18 mouse cellular contexts compared by ENCODE assay signal in the genomic region with DNA sequence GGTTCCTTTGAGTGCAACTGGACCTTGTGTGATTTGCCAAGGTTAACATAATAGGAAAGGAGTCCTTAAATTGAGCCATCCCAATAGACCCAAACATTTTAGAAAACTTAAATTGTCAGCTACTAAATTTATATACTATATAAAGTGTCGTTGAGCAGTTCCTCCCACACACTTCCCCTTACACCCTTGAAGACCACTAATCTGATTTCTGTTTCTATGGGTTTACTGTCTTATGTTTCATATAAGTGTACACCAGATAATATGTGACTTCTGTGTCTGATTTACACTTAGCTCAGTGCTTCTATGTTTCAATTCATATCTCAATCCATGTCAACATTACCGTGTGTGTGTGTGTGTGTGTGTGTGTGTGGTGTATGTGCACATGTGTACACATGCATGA. TPM values are rescaled to one million over a fixed set of nuclear protein-coding genes. Genes with fewer than 3 reads are reported as not detected.
DNase-seq lines count a peak whose midpoint lies in the region; TF ChIP-seq lines count a peak whose summit lies in the region.
"Had no signal": no experiment of that assay in that cellular context is flagged by ENCODE, and none has a peak within 500 bp of the region (broad histone marks: within the 10 kb centered on the region; RNA-seq: fewer than 3 reads in every experiment).

No protein-coding gene starts in this region.

- H3K9ac ChIP-seq in MEL (ENCODE audit: control insufficient read depth, low read depth, low read length, poor library complexity, severe bottlenecking), result peak overlapping the region; percentile 11; the same call in 1 of the 2 replicates

- peak; percentile 70 for DNase-seq in MEL (ENCODE audit: low read depth, low spot score)
- DNase-seq in MEL-GATA-1-ER (ENCODE audit: extremely low read depth, low read depth), result peak; percentile 17
- no peak for DNase-seq in urinary bladder, postnatal 14 days (ENCODE audit: low spot score)
- no peak for DNase-seq in kidney, postnatal 10 days
- DNase-seq: adrenal gland, adult 2 months; adrenal gland, adult 8-10 months; adrenal gland, postnatal 10 days; adrenal gland, postnatal 14 days; adrenal gland, postnatal 25 days; adrenal gland, postnatal 36 days; B cell, adult 2 months; cerebellum, adult 11 months; cerebellum, adult 11-12 months; cerebellum, adult 18-20 months; cerebellum, adult 2 months; cerebellum, adult 8-10 months had no signal

- 0 out of 4 replicates have a peak overlapping the region, but pooled peaks of 1 of the 2 experiments have one; percentile 4 for H3K4me3 ChIP-seq in MEL (ENCODE audit: control insufficient read depth in 1 of 2, insufficient read depth in 1 of 2, low read depth in 2 of 2, low read length in 2 of 2)

- H3K27me3 ChIP-seq in MEL (ENCODE audit: control insufficient read depth in 1 of 2, insufficient read depth in 2 of 2, low read length in 2 of 2), result no peaks in the 10 kb centered on the region
- H3K27me3 ChIP-seq: CH12.LX had no signal

- peak; percentile 91 for TF ChIP-seq EP300 in MEL (IDR thresholded peaks at IDR 0.05; ENCODE audit: low read depth in 1 of 2, low read length in 2 of 2)

- H3K27ac ChIP-seq in MEL (ENCODE audit: control insufficient read depth, low read depth, low read length), result peak overlapping the region; percentile 90

- peaks cover 0 to 8% of the 10 kb centered on the region in 2 experiments; a peak in 2 of 4 replicates for H3K4me1 ChIP-seq in MEL (ENCODE audit: control insufficient read depth in 1 of 2, insufficient read depth in 2 of 2, low read length in 2 of 2)

- H3K36me3 ChIP-seq in MEL (ENCODE audit: control insufficient read depth in 1 of 2, insufficient read depth in 2 of 2, low read length in 2 of 2), result peaks cover 0 to 16% of the 10 kb centered on the region in 2 experiments; a peak in 2 of 4 replicates
- H3K36me3 ChIP-seq: G1E had no signal

- H3K9me3 ChIP-seq in MEL (replicated peaks; ENCODE audit: insufficient read depth, low read length), result no peaks in the 10 kb centered on the region
- H3K9me3 ChIP-seq: G1E had no signal

- TF ChIP-seq CTCF in MEL (IDR thresholded peaks at IDR 0.05 in 2 of 3, conservative IDR thresholded peaks at IDR 0.05 in 1 of 3; ENCODE audit: control insufficient read depth in 1 of 3, insufficient read depth in 1 of 3, low read depth in 2 of 3, low read length in 3 of 3, poor library complexity in 1 of 3, severe bottlenecking in 1 of 3), result no peak

- no peak for TF ChIP-seq POLR2A in MEL (IDR thresholded peaks at IDR 0.05; ENCODE audit: control insufficient read depth in 1 of 2, insufficient read depth in 1 of 2, low read depth in 1 of 2, low read length in 2 of 2, poor library complexity in 1 of 2)

- TF ChIP-seq RAD21 in MEL (IDR thresholded peaks at IDR 0.05; ENCODE audit: low read depth, low read length), result no peak

- no peaks in the 10 kb centered on the region for H3K79me2 ChIP-seq in MEL (ENCODE audit: control insufficient read depth, insufficient read depth, low read length, poor library complexity)

TF ChIP-seq in MEL, 35 proteins besides CTCF, POLR2A, EP300 and RAD21:
- peak; percentile 50 for TF ChIP-seq TCF12 (IDR thresholded peaks at IDR 0.05; ENCODE audit: low read depth, low read length)
- no peak for TF ChIP-seq ZC3H11A (IDR thresholded peaks at IDR 0.05; ENCODE audit: low read depth, low read length)
- TF ChIP-seq UBTF (IDR thresholded peaks at IDR 0.05; ENCODE audit: borderline replicate concordance, insufficient read depth, low read depth, low read length), result no peak
- no peak for TF ChIP-seq TAL1 (IDR thresholded peaks at IDR 0.05; ENCODE audit: low read length)
- no peak for TF ChIP-seq CHD2 (IDR thresholded peaks at IDR 0.05; ENCODE audit: low read length)
- TF ChIP-seq ZMIZ1 (IDR thresholded peaks at IDR 0.05; ENCODE audit: low read depth, low read length), result no peak
- TF ChIP-seq MAFK (IDR thresholded peaks at IDR 0.05; ENCODE audit: borderline replicate concordance, low read depth, low read length), result no peak
- TF ChIP-seq BHLHE40 (IDR thresholded peaks at IDR 0.05; ENCODE audit: borderline replicate concordance, low read depth, low read length), result no peak
- peak; percentile 90 for TF ChIP-seq MYB (IDR thresholded peaks at IDR 0.05; ENCODE audit: low read depth, low read length)
- TF ChIP-seq USF2 (IDR thresholded peaks at IDR 0.05; ENCODE audit: borderline replicate concordance in 1 of 2, insufficient read depth in 1 of 2, low read depth in 1 of 2, low read length in 2 of 2), result no peak
- no peak for TF ChIP-seq USF1 (IDR thresholded peaks at IDR 0.05; ENCODE audit: low read depth, low read length)
- no peak for TF ChIP-seq POLR2AphosphoS5 (IDR thresholded peaks at IDR 0.05; ENCODE audit: borderline replicate concordance, low read depth, low read length)
- peak; percentile 63 for TF ChIP-seq ETS1 (IDR thresholded peaks at IDR 0.05; ENCODE audit: low read depth, low read length)
- TF ChIP-seq ZKSCAN1 (IDR thresholded peaks at IDR 0.05; ENCODE audit: low read depth, low read length), result no peak
- no peak for TF ChIP-seq NRF1 (IDR thresholded peaks at IDR 0.05; ENCODE audit: insufficient read depth, low read depth, low read length, poor library complexity, severe bottlenecking)
- TF ChIP-seq ZNF384 (IDR thresholded peaks at IDR 0.05; ENCODE audit: low read depth, low read length), result no peak
- TF ChIP-seq SIN3A (IDR thresholded peaks at IDR 0.05; ENCODE audit: low read length), result peak; percentile 30; the same call in 1 of the 2 replicates
- TF ChIP-seq MAX (IDR thresholded peaks at IDR 0.05; ENCODE audit: low read length), result peak; percentile 34; the same call in 1 of the 2 replicates
- no peak for TF ChIP-seq POLR2AphosphoS2 (IDR thresholded peaks at IDR 0.05; ENCODE audit: low read length)
- TF ChIP-seq SMC3 (IDR thresholded peaks at IDR 0.05; ENCODE audit: low read depth, low read length), result peak; percentile 6; the same call in 1 of the 2 replicates
- 0 out of 2 replicates have a peak, but pooled peaks have one; percentile 24 for TF ChIP-seq MXI1 (IDR thresholded peaks at IDR 0.05; ENCODE audit: low read depth, low read length)
- TF ChIP-seq GATA1 (IDR thresholded peaks at IDR 0.05; ENCODE audit: low read depth, low read length), result peak; percentile 64; the same call in 1 of the 2 replicates
- TF ChIP-seq MYC (IDR thresholded peaks at IDR 0.05; ENCODE audit: low read depth, low read length), result no peak
- TF ChIP-seq JUND (IDR thresholded peaks at IDR 0.05; ENCODE audit: low read depth, low read length), result 0 out of 2 replicates have a peak, but pooled peaks have one; percentile 18
- no peak for TF ChIP-seq KAT2A (conservative IDR thresholded peaks at IDR 0.05; ENCODE audit: low read depth, low read length)
- TF ChIP-seq MAZ (IDR thresholded peaks at IDR 0.05; ENCODE audit: low read depth, low read length), result no peak
- TF ChIP-seq NELFE (IDR thresholded peaks at IDR 0.05; ENCODE audit: low read depth, low read length), result no peak
- no peak for TF ChIP-seq HCFC1 (IDR thresholded peaks at IDR 0.05; ENCODE audit: low read depth, low read length)
- TF ChIP-seq RCOR1 (IDR thresholded peaks at IDR 0.05; ENCODE audit: low read depth, low read length), result peak; percentile 79
- TF ChIP-seq MEF2A (IDR thresholded peaks at IDR 0.05; ENCODE audit: extremely low read depth, insufficient replicate concordance, low read depth, low read length, poor library complexity, severe bottlenecking), result no peak

RNA-seq across cellular contexts. Expression of a gene that starts 51.2 kb away (rescaled TPM):
- 61.9 and 74.2 TPM in 2 replicates for total RNA-seq in MEL (2012; rRNA removed)
- 1,000 to 10,000 TPM in 1 of 2 experiments, 10 to 100 TPM in 1; 82.9 to 1,192 TPM for polyA plus RNA-seq in MEL (2012; ENCODE audit: insufficient read depth in 1 of 2, insufficient read length in 2 of 2, low read depth in 1 of 2, low replicate concordance in 2 of 2, missing spikeins in 1 of 2)

Comparison
In these comparisons a context has a peak if more than half of its experiments do, and no peak if none do; other contexts are left out.
1. DNase-seq: peak in MEL (single experiment) and MEL-GATA-1-ER (single experiment); none in urinary bladder, postnatal 14 days (single experiment) and kidney, postnatal 10 days (single experiment).